Mouse (Mus musculus): ENCODE data around the gene Wdr91. TPM values are rescaled to one million over a fixed set of nuclear protein-coding genes. Genes with fewer than 3 reads are reported as not detected.

Gene Wdr91
- polyA plus RNA-seq, 1 experiment, result 85.3 TPM

DNA sequence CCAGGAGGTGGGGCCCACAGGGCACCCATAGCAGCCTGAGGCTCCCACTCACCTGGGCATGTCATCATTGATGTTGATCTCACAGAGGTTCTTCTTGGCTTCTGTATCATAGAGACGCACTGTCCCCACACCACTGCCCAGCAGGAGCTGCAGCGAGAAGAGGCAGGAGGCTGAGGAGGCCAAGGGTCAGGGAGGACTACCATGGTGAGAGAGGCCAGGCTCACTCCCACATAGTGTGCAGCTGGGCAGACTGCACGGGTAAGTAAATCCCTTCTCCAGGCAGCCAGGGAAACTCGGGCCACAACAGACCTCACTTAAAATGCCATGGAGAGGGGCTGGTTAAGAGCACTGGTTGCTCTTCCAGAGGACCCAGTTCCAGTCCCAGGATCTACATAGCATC is 21.5 kb downstream of the Wdr91 start:
- Histone ChIP-seq H3K4me3 (ENCODE audit: insufficient read depth, low read length) (no peak overlapping the region), H3K27ac (ENCODE audit: insufficient read depth, low read depth, low read length) (no peak overlapping the region), H3K4me1 (ENCODE audit: control insufficient read depth, insufficient read depth, low read length) (no peaks in the 10 kb centered on the region)
- TF ChIP-seq POLR2A (IDR thresholded peaks at IDR 0.05; ENCODE audit: borderline replicate concordance, low read depth, low read length), result no peak
- no peak for TF ChIP-seq CTCF (IDR thresholded peaks at IDR 0.05; ENCODE audit: low read depth, low read length)

DNA sequence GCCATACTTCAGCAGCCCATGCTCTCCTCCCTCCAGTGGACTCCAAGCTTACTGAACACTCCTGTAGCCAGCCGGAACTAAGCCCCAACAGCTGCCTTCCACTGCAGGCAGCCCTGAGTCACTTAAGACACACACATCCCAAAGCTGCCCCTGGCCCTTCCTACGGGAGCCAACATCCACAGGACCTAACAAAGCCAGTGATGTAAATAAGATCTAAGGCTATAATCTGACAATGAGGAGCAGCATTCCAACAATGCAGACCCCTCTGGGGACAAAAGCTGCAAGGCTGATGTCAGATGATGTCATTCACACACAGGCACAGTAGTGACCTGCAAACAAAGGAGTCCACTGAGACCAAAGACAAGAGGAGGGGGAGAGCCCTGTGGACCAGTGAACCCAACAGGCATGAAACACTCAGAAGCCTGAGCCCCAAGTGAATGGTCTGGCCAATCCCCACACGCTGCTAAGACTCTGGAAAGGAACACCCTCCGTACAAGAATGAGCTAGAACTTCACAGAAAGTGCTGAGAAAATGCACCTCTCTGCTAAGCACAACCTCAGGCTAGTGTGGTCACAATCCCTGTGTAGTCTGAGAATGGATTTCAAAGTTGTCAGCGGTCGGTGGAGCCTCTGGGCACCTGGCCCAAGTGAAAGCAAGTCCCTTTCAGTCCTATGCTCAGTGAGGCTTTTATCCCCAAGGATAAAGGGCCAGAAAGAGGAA is 23.4 kb downstream of the Wdr91 start:
- no peak overlapping the region for H3K4me3 ChIP-seq (ENCODE audit: insufficient read depth, low read length)
- H3K27ac ChIP-seq (ENCODE audit: insufficient read depth, low read depth, low read length), result no peak overlapping the region
- no peaks in the 10 kb centered on the region for H3K4me1 ChIP-seq (ENCODE audit: control insufficient read depth, insufficient read depth, low read length)
- TF ChIP-seq CTCF (IDR thresholded peaks at IDR 0.05; ENCODE audit: low read depth, low read length) (no peak), POLR2A (IDR thresholded peaks at IDR 0.05; ENCODE audit: borderline replicate concordance, low read depth, low read length) (no peak)

DNA sequence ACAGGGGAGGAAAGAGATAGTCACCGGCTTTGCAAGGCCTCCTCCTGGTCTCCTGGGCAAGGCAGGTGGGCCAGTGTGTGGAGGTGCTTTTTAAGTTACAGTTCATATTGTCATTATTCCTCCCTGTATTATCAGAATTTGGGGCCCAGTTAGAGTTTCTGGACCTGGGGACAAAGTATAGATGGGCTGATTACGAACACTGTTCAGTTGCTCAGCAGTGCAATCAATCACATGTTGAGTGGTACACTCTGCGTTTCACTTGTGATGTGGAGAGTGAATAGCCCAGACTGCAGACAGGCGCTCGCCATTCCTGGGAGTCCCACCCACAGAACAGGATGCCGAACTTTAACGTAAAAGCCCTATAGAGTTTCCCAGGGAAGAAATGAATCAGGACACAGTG is 26.0 kb downstream of the Wdr91 start:
- Histone ChIP-seq H3K4me1 (ENCODE audit: control insufficient read depth, insufficient read depth, low read length) (no peaks in the 10 kb centered on the region), H3K4me3 (ENCODE audit: insufficient read depth, low read length) (no peak overlapping the region), H3K27ac (ENCODE audit: insufficient read depth, low read depth, low read length) (no peak overlapping the region)
- TF ChIP-seq POLR2A (IDR thresholded peaks at IDR 0.05; ENCODE audit: borderline replicate concordance, low read depth, low read length) (no peak), CTCF (IDR thresholded peaks at IDR 0.05; ENCODE audit: low read depth, low read length) (no peak)

DNA sequence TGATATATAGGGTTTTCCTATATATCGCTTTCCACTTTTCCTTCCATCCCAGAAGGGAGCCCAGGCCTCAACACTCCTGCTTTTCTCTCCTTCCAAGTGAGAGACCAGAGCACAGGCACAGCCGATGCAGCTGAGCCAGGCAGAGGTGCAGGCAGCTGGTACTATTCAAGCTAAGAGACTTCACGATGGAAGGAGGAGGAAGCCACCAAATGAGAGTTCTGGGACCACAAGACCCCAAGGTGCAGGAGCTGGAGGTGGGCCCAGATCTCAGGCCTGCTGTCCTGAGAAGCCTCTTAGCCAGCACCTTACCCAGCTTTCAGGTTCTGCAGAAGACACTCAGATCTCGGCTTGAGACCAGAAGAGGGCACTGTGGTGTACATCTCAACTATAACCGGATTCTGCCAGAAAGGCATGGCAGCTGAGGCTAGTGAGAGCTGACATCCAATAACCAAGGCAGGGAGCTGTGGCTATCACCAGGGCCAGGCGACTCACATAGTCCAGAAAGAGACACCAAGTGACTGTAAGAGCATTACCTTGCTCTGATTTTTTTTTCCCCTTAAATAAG is 30.7 kb downstream of the Wdr91 start:
- H3K27ac ChIP-seq (ENCODE audit: insufficient read depth, low read depth, low read length), result peak overlapping the region; percentile 46
- TF ChIP-seq POLR2A (IDR thresholded peaks at IDR 0.05; ENCODE audit: borderline replicate concordance, low read depth, low read length) (no peak), CTCF (IDR thresholded peaks at IDR 0.05; ENCODE audit: low read depth, low read length) (peak; percentile 41)
- H3K4me1 ChIP-seq (ENCODE audit: control insufficient read depth, insufficient read depth, low read length), result peaks cover 20% of the 10 kb centered on the region
- H3K4me3 ChIP-seq (ENCODE audit: insufficient read depth, low read length), result no peak overlapping the region

DNA sequence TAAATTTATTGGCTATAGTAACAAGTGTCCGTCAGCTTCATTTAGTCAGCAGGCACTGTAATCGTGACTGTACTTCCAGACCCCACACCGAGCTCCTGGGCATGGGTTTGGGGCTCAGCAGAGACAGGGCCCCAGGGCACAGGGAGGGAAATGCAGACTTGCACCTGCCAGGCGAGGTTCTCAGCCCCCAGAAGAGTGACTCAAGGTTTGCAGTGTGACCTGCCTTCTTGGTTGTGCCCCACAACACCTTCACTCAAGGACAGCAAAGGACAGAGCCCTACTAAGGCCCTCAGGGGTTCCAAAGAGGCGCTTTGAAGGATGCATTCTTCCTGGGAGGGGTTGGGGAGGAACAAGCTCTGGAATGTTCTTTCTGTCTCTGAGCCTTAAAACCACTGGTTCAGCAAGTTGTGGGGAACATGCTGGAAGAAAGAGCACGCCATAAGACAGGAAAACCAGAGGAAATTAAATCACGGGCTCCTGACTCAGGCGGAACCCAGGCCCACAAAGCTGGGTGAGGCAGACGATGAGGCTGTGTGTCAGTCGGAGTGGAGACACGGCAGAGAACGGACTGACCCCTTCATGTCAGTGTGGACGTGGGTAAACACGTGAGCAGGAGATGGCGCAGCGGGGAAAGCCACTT is 31.5 kb downstream of the Wdr91 start:
- peaks cover 28% of the 10 kb centered on the region for H3K4me1 ChIP-seq (ENCODE audit: control insufficient read depth, insufficient read depth, low read length)
- TF ChIP-seq CTCF (IDR thresholded peaks at IDR 0.05; ENCODE audit: low read depth, low read length), result no peak
- TF ChIP-seq POLR2A (IDR thresholded peaks at IDR 0.05; ENCODE audit: borderline replicate concordance, low read depth, low read length), result no peak
- H3K4me3 ChIP-seq (ENCODE audit: insufficient read depth, low read length), result no peak overlapping the region
- H3K27ac ChIP-seq (ENCODE audit: insufficient read depth, low read depth, low read length), result peak overlapping the region; percentile 52

DNA sequence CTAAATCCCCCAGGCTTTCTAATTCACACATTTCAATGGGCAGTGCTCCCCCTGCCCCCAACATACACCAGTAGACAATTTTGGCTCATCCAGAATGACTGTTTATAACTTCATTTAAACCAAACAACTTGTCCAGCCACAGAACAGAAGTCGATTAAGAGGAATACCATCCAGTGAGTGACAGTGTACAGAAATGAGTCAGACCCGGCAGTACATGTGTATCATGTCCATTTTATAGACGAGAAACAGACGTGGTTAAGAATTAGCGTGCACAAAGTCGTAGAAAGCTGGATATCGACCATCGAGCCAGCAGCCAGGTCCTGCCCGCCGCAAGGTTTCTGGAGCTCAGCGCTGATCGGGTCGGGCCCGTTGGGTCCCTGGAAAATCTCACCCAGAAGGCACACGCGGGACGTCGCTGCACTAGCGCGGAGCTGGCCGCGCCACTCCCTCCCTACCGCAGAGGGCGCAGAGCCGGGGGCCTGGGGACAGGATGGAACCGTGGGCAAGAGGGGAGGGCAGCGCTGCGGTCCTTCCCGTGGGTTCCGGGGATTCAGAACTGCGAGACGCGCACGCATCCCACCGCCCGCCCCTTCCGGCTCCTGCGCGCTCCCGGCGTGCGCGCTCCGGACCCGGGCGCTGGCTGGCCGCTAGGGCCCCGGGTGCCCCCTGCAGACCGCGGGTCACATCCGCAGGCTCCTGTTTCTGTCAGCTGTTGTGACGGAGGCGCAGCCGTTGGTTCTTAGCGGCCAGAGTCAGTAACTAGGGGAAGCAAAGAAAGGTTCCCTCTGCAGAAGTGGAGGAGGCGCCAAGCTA is 33.0 kb downstream of the Wdr91 start, which contains the start of gene Cyren:
Cyren (minus strand) TSS at position 552 of the 813 bp plus-strand sequence.
- peak; percentile 21; the same call in 1 of the 2 replicates for TF ChIP-seq POLR2A (IDR thresholded peaks at IDR 0.05; ENCODE audit: borderline replicate concordance, low read depth, low read length)
- TF ChIP-seq CTCF (IDR thresholded peaks at IDR 0.05; ENCODE audit: low read depth, low read length), result no peak
- H3K4me1 ChIP-seq (ENCODE audit: control insufficient read depth, insufficient read depth, low read length), result peaks cover 37% of the 10 kb centered on the region
- H3K4me3 ChIP-seq (ENCODE audit: insufficient read depth, low read length), result peak within 1 kb of the TSS; percentile 63
- H3K27ac ChIP-seq (ENCODE audit: insufficient read depth, low read depth, low read length), result peak within 1 kb of the TSS; percentile 65

DNA sequence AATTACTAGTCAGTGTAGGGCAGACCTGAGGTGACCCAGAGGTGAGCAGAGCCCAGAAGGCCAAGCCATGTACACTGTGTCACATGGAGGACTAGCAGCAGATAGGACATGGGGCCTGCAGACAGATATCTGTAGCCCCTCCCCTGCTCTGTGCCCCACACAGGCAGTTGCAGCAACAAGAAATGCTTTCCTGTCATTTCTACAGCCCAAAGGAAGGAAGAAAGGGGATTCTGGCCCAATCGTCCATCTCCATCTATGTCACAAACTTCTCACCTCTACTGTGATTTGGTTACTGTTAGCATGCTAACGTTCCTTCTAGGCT is 33.9 kb downstream of the Wdr91 start:
- no peak for TF ChIP-seq POLR2A (IDR thresholded peaks at IDR 0.05; ENCODE audit: borderline replicate concordance, low read depth, low read length)
- TF ChIP-seq CTCF (IDR thresholded peaks at IDR 0.05; ENCODE audit: low read depth, low read length), result no peak
- Histone ChIP-seq H3K27ac (ENCODE audit: insufficient read depth, low read depth, low read length) (peak overlapping the region; percentile 65), H3K4me1 (ENCODE audit: control insufficient read depth, insufficient read depth, low read length) (peaks cover 45% of the 10 kb centered on the region), H3K4me3 (ENCODE audit: insufficient read depth, low read length) (peak overlapping the region; percentile 63)

DNA sequence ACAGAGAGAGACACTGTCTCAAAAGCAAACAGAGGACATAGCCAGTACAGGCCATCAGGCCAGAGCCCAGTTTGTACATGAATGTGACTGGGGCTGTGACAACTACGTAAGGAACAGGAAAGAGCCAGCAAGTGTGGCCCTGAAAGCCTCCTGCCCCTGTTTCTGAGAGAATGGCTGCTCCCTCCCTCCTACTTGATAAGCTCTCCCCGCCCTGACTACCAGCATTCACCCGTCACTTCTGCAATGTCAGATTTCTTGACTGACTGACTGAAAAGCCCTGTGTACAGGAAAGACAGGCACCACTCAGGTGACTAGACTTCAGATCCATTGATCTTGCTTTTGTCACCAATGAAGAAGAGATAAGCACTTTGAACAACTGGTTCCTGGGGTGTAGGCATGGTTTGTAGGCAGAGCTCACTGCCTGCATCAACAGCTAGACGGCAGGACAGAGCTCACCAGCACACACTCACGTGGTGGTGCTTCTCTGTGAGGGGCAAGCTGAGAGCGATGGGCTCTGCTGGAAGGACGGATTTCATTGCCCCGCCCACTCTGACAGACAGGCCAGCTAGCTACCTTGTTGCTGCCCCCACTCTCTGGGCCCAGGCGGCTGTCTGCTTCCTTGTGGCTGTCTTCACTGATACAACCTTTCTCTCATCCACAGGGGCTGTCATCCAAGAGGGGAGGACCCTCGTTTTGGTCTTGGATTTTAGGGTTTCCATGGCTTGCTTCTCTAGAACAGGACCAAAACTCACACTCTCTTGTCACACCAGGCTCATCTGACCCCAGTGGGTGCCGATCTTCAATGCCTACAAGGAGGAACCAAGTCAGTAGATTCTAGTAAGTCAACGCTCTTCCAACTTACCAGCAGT is 34.5 kb downstream of the Wdr91 start:
- Histone ChIP-seq H3K27ac (ENCODE audit: insufficient read depth, low read depth, low read length) (peak overlapping the region; percentile 65), H3K4me1 (ENCODE audit: control insufficient read depth, insufficient read depth, low read length) (peaks cover 46% of the 10 kb centered on the region), H3K4me3 (ENCODE audit: insufficient read depth, low read length) (0 out of 2 replicates have a peak overlapping the region, but pooled peaks have one; percentile 44)
- TF ChIP-seq POLR2A (IDR thresholded peaks at IDR 0.05; ENCODE audit: borderline replicate concordance, low read depth, low read length) (no peak), CTCF (IDR thresholded peaks at IDR 0.05; ENCODE audit: low read depth, low read length) (no peak)

DNA sequence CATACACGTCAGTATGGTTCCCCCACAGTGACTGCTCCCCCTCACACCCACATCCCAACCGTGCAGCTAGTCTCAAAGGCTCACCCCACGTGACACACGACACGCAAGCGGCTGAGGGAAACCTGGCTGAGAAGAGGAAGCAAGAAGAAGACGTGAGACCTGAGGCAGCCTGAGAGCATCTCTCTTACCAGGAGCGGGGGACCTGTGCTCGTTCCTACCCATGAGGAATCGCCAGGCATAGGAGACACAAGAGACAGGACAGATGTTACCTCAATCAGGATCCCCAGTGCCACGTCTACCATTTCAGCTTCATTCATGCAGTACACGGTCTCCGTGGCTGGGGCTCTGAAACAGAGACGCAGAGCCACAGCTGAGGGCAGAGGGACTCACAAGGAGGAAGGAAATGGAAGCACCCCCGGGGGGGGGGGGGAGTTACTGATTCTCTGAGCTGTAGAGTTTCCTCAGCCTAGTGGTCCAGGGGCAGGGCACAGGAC is 35.4 kb downstream of the Wdr91 start:
- peak overlapping the region; percentile 65 for H3K27ac ChIP-seq (ENCODE audit: insufficient read depth, low read depth, low read length)
- H3K4me3 ChIP-seq (ENCODE audit: insufficient read depth, low read length), result peak overlapping the region; percentile 44
- peaks cover 55% of the 10 kb centered on the region for H3K4me1 ChIP-seq (ENCODE audit: control insufficient read depth, insufficient read depth, low read length)
- TF ChIP-seq CTCF (IDR thresholded peaks at IDR 0.05; ENCODE audit: low read depth, low read length), result no peak
- no peak for TF ChIP-seq POLR2A (IDR thresholded peaks at IDR 0.05; ENCODE audit: borderline replicate concordance, low read depth, low read length)

Data from bone marrow macrophage, adult 2 months (primary cell).